ENCODE assay signal across 30 mouse cellular contexts in the genomic region with DNA sequence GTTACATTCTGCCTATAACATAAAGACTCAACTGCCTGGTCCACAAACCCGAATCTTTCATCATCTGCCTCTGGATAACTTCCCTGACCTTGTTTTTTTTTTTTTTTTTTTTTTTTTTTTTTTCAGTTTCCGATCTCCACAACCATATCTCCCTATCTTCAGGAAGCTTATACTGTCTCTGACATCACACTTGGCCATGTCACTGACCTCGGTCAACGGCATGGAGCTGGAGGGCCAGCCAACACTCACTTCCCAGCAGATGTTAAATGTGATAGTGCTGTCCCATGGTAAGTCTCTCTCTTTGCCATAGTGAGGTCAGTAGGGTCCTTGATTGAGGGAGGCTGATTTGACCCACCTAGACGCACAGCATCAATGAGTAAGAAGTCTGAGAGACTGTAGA. TPM values are rescaled to one million over a fixed set of nuclear protein-coding genes. Genes with fewer than 3 reads are reported as not detected.
A peak's percentile ranks its signal among the peaks of the same experiment; 100 is the strongest.
DNase-seq lines count a peak whose midpoint lies in the region; ATAC-seq and TF ChIP-seq lines count a peak whose summit lies in the region.
"Had no signal": no experiment of that assay in that cellular context is flagged by ENCODE, and none has a peak within 500 bp of the region (broad histone marks: within the 10 kb centered on the region; RNA-seq: fewer than 3 reads in every experiment).

No protein-coding gene starts in this region.

- H3K9me3 ChIP-seq in lung, postnatal 0 days (ENCODE audit: low read length) = no peaks in the 10 kb centered on the region
- no peaks in the 10 kb centered on the region for H3K9me3 ChIP-seq in intestine, embryonic 15.5 days
- H3K9me3 ChIP-seq: embryonic facial prominence, embryonic 12.5 days; heart, embryonic 12.5 days; limb, embryonic 13.5 days; liver, embryonic 13.5 days; midbrain, embryonic 12.5 days had no signal

- H3K4me1 ChIP-seq in lung, postnatal 0 days (ENCODE audit: insufficient read depth, low read depth, low read length) = peaks cover 4% of the 10 kb centered on the region; the same call in 1 of the 2 replicates
- H3K4me1 ChIP-seq in intestine, embryonic 15.5 days (replicated peaks) = 0 out of 2 replicates have a peak, but pooled peaks cover 5% of the 10 kb centered on the region

- peak overlapping the region; percentile 87 for H3K27ac ChIP-seq in gastrocnemius, adult 2 months
- no peak overlapping the region for H3K27ac ChIP-seq in lung, postnatal 0 days (ENCODE audit: low read length)
- no peak overlapping the region for H3K27ac ChIP-seq in intestine, embryonic 15.5 days
- H3K27ac ChIP-seq: embryonic facial prominence, embryonic 12.5 days; heart, adult 2 months; kidney, postnatal 0 days; limb, embryonic 13.5 days; liver, embryonic 13.5 days; midbrain, embryonic 12.5 days had no signal

- no peak for DNase-seq in gastrocnemius, adult 2 months
- no peak for DNase-seq in gastrocnemius, adult 18-20 months (ENCODE audit: low spot score)
- no peak for DNase-seq in lung, postnatal 0 days (ENCODE audit: low spot score)
- DNase-seq in lung, postnatal 25 days (ENCODE audit: low spot score) = no peak
- peak; percentile 94 for DNase-seq in 416B (ENCODE audit: low read depth)
- no peak for DNase-seq in right cerebral cortex, adult 18-20 months
- DNase-seq: adrenal gland, adult 8-10 months; cerebellum, adult 11 months; cerebellum, adult 9-10 months; cerebellum, postnatal 36 days; embryo, embryonic 11 days; gastrocnemius, postnatal 36 days; heart, adult 2 months; heart, postnatal 4 days; kidney, adult 8-10 months; liver, embryonic 13.5 days; spleen, adult 18-20 months; thymus, postnatal 14 days had no signal

- H3K4me2 ChIP-seq in lung, postnatal 0 days (replicated peaks; ENCODE audit: low read depth, low read length) = no peak overlapping the region
- H3K4me2 ChIP-seq in intestine, embryonic 15.5 days (replicated peaks) = no peak overlapping the region
- H3K4me2 ChIP-seq: embryonic facial prominence, embryonic 12.5 days; heart, embryonic 12.5 days; midbrain, embryonic 12.5 days had no signal

- intact Hi-C loops in gastrocnemius, adult 2 months (cut with DNase I) = loop anchor here (5.0 kb wide), 1 partner anchor 74 kb away; no protein-coding TSS in a partner anchor

- no peaks in the 10 kb centered on the region for H3K36me3 ChIP-seq in lung, postnatal 0 days (ENCODE audit: insufficient read depth, low read length)
- H3K36me3 ChIP-seq in intestine, embryonic 15.5 days = no peaks in the 10 kb centered on the region
- H3K36me3 ChIP-seq: embryonic facial prominence, embryonic 12.5 days; heart, embryonic 12.5 days; limb, embryonic 13.5 days; liver, embryonic 13.5 days; midbrain, embryonic 12.5 days had no signal

- ATAC-seq in lung, postnatal 0 days = peak; percentile 37
- peak; percentile 33 for ATAC-seq in granulocyte monocyte progenitor cell, adult 5-6 weeks (replicated peaks; ENCODE audit: poor library complexity, severe bottlenecking)
- ATAC-seq in intestine, embryonic 15.5 days = no peak
- ATAC-seq: CD4-positive, CD25-positive, alpha-beta regulatory T cell, adult 4 months; forebrain, embryonic 14.5 days; hindbrain, embryonic 16.5 days; intestine, embryonic 16.5 days had no signal

- H3K27me3 ChIP-seq in lung, postnatal 0 days (replicated peaks; ENCODE audit: insufficient read depth, low read length) = no peaks in the 10 kb centered on the region
- H3K27me3 ChIP-seq in intestine, embryonic 15.5 days (replicated peaks) = no peaks in the 10 kb centered on the region

- no peak for TF ChIP-seq CTCF in gastrocnemius, adult 2 months (IDR thresholded peaks at IDR 0.05)
- TF ChIP-seq CTCF in lung, postnatal 0 days (IDR thresholded peaks at IDR 0.05) = no peak

- WGBS in lung, postnatal 0 days = 59% methylated on average over 5 of the region's 5 CpGs
- WGBS in intestine, embryonic 15.5 days = 78% methylated on average over 5 of the region's 5 CpGs

- TF ChIP-seq EP300 in lung, postnatal 0 days (IDR thresholded peaks at IDR 0.05) = peak; percentile 36; the same call in 1 of the 2 replicates

- H3K4me3 ChIP-seq in gastrocnemius, adult 2 months = peak overlapping the region; percentile 94
- H3K4me3 ChIP-seq in lung, postnatal 0 days (ENCODE audit: low read depth, low read length) = no peak overlapping the region
- no peak overlapping the region for H3K4me3 ChIP-seq in intestine, embryonic 15.5 days (replicated peaks)
- H3K4me3 ChIP-seq: embryonic facial prominence, embryonic 12.5 days; heart, adult 2 months; heart, embryonic 12.5 days; limb, embryonic 13.5 days; midbrain, embryonic 12.5 days; myocyte had no signal

- no peak overlapping the region for H3K9ac ChIP-seq in lung, postnatal 0 days (replicated peaks; ENCODE audit: low read depth)
- no peak overlapping the region for H3K9ac ChIP-seq in intestine, embryonic 15.5 days
- H3K9ac ChIP-seq: embryonic facial prominence, embryonic 12.5 days; heart, embryonic 12.5 days; limb, embryonic 13.5 days; liver, embryonic 13.5 days; midbrain, embryonic 12.5 days had no signal

RNA-seq across cellular contexts. Expression of a gene that starts 11.8 kb away (rescaled TPM):
- 10 to 100 TPM; 53.3 to 61.6 TPM for total RNA-seq in gastrocnemius, adult 2 months (2021)
- total RNA-seq in gastrocnemius, adult 18-20 months (2021) = 10 to 100 TPM; 69.6 to 75.4 TPM
- 6.2 and 6.8 TPM in 2 replicates for polyA plus RNA-seq in lung, postnatal 0 days (2015; fragmentation: Nextera tagmentation; extraction: Ambion mirVana)
- 7.6 and 17.4 TPM in 2 replicates for total RNA-seq in granulocyte monocyte progenitor cell, adult 5-6 weeks (2014; fragmentation: Nextera tagmentation)
- 2.9 and 6.9 TPM in 2 replicates for total RNA-seq in granulocyte monocyte progenitor cell, adult 5-6 weeks (2017)
- polyA plus RNA-seq in intestine, embryonic 15.5 days (2015; fragmentation: Nextera tagmentation; extraction: Ambion mirVana) = 6.5 and 7.4 TPM in 2 replicates
